Mouse (Mus musculus): ENCODE measurements around the gene Zfp629.

DNA sequence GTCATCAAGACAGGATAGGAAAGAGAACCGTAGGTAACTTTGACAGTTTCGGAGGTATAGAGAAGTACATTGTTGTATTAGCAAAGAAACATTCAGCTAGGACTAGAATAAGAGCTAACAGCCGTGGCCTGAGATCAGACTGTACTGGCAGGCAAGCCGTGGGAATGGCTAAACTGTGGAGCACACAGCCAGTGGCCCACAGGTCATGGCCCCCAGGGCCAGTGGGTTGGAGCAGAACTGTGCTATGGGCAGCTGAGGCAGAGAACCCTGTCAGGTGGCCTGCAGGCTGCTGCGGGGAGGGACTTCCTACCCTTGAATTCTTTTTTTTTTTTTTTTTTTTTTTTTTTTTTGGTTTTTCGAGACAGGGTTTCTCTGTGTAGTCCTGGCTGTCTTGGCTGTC is 33.6 kb upstream of the Zfp629 start:
- TF ChIP-seq CTCF (IDR thresholded peaks at IDR 0.05; ENCODE audit: low read depth) (no peak), EP300 (IDR thresholded peaks at IDR 0.05; ENCODE audit: low read depth) (no peak)

Data from heart, postnatal 0 days (tissue).